Mouse (Mus musculus) bone marrow macrophage, adult 2 months (primary cell): Measurements from ENCODE around the gene Axdnd1.

Experiments used
- CTCF ChIP-seq: IDR thresholded peaks from 2 replicates; pipeline ENCODE4 v1.5.1; 2012; ENCODE audit warnings: low read depth, mild to moderate bottlenecking, low read length, moderate library complexity
- POLR2A ChIP-seq: IDR thresholded peaks from 2 replicates; pipeline ENCODE4 v1.6.1; 2012; ENCODE audit warnings: mild to moderate bottlenecking, low read depth, low read length, borderline replicate concordance

DNA sequence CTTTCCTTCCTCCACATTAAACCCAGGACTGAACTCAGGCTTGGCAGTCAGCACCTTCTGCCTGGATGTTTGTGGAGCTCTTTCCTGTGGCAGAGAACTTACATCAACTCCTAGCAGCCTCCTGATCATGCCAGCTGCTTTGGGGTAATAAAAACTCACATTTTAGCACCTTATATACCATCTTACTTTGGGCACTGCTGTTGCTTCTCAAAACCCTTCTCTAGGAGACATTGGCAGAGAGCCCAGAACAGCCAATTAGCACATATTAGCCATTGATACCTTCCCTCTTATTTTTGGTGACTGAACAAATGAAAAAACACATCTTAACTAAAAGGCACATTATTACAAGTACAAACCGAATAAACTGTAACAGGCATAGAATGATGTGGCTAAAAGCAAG is 24.1 kb upstream of the Axdnd1 start:
- TF ChIP-seq CTCF (no peak), POLR2A (no peak)
